Mouse (Mus musculus) olfactory bulb, adult 2 months (tissue): ENCODE data around the gene Cotl1.

ENCODE experiments used
- CTCF ChIP-seq: fragments of 200-500 bp; IDR thresholded peaks from 2 replicates; pipeline ENCODE4 v1.5.1; 2012; ENCODE audit warnings: low read depth, mild to moderate bottlenecking, low read length, moderate library complexity; ENCODE audit not compliant: insufficient read depth
- POLR2A ChIP-seq: fragments of 200-500 bp; IDR thresholded peaks from 2 replicates; pipeline ENCODE4 v1.6.1; 2012; ENCODE audit warnings: mild to moderate bottlenecking, low read depth, low read length, moderate library complexity; ENCODE audit not compliant: insufficient read depth

GRCm38 (mm10) chr8:119806422-119807263 is 33.7 kb downstream of the Cotl1 start:
- TF ChIP-seq POLR2A: no peak
- TF ChIP-seq CTCF: no peak
